Mouse (Mus musculus): ENCODE data around the gene Mtor. TPM values are rescaled to one million over a fixed set of nuclear protein-coding genes. Genes with fewer than 3 reads are reported as not detected.

The Mtor gene
- polyA plus RNA-seq, 1 experiment from 2014 or later = 13.0 TPM

GRCm38 (mm10) chr4:148515313-148515712 lies 66.9 kb downstream of the Mtor start:
- DNase-seq = no peak
- no peak overlapping the region for H3K4me3 ChIP-seq (ENCODE audit: low read depth, low read length)
- 86% methylated on average over 2 of the region's 2 CpGs for WGBS (ENCODE audit: insufficient replicate concordance)
- H3K9me3 ChIP-seq (ENCODE audit: low read length) = no peaks in the 10 kb centered on the region
- H3K9ac ChIP-seq (replicated peaks) = no peak overlapping the region
- TF ChIP-seq CTCF (IDR thresholded peaks at IDR 0.05; ENCODE audit: low read depth) (peak; percentile 32), EP300 (IDR thresholded peaks at IDR 0.05; ENCODE audit: low read depth) (no peak)
- no peak overlapping the region for H3K27ac ChIP-seq (ENCODE audit: low read depth)
- H3K27me3 ChIP-seq (ENCODE audit: insufficient read depth, low read length) = no peaks in the 10 kb centered on the region
- H3K4me2 ChIP-seq (ENCODE audit: low read depth, low read length) = no peak overlapping the region
- no peaks in the 10 kb centered on the region for H3K4me1 ChIP-seq (ENCODE audit: insufficient read depth)
- ATAC-seq = no peak
- H3K36me3 ChIP-seq (replicated peaks; ENCODE audit: insufficient read depth, low read length) = peaks cover 45% of the 10 kb centered on the region

GRCm38 (mm10) chr4:148517809-148518208 lies 69.4 kb downstream of the Mtor start:
- no peaks in the 10 kb centered on the region for H3K27me3 ChIP-seq (ENCODE audit: insufficient read depth, low read length)
- DNase-seq (no peak), ATAC-seq (no peak)
- no peak overlapping the region for H3K27ac ChIP-seq (ENCODE audit: low read depth)
- H3K36me3 ChIP-seq (replicated peaks; ENCODE audit: insufficient read depth, low read length) = peaks cover 47% of the 10 kb centered on the region
- TF ChIP-seq EP300 (IDR thresholded peaks at IDR 0.05; ENCODE audit: low read depth) (no peak), CTCF (IDR thresholded peaks at IDR 0.05; ENCODE audit: low read depth) (no peak)
- no peak overlapping the region for H3K4me3 ChIP-seq (ENCODE audit: low read depth, low read length)
- H3K4me1 ChIP-seq (ENCODE audit: insufficient read depth) = no peaks in the 10 kb centered on the region
- 64% methylated on average over 4 of the region's 4 CpGs for WGBS (ENCODE audit: insufficient replicate concordance)
- H3K4me2 ChIP-seq (ENCODE audit: low read depth, low read length) = no peak overlapping the region
- no peak overlapping the region for H3K9ac ChIP-seq (replicated peaks)
- H3K9me3 ChIP-seq (ENCODE audit: low read length) = no peaks in the 10 kb centered on the region

- H3K4me2 ChIP-seq (ENCODE audit: low read depth, low read length) = no peak overlapping the region
- no peak overlapping the region for H3K9ac ChIP-seq (replicated peaks)
- DNase-seq (no peak), ATAC-seq (no peak)
- TF ChIP-seq EP300 (IDR thresholded peaks at IDR 0.05; ENCODE audit: low read depth) (no peak), CTCF (IDR thresholded peaks at IDR 0.05; ENCODE audit: low read depth) (no peak)
- H3K27ac ChIP-seq (ENCODE audit: low read depth) = no peak overlapping the region
- H3K36me3 ChIP-seq (replicated peaks; ENCODE audit: insufficient read depth, low read length) = peaks cover 47% of the 10 kb centered on the region
- WGBS (ENCODE audit: insufficient replicate concordance) = 81% methylated on average over 5 of the region's 5 CpGs
- H3K27me3 ChIP-seq (ENCODE audit: insufficient read depth, low read length) = no peaks in the 10 kb centered on the region
- no peaks in the 10 kb centered on the region for H3K9me3 ChIP-seq (ENCODE audit: low read length)
- H3K4me3 ChIP-seq (ENCODE audit: low read depth, low read length) = no peak overlapping the region
- no peaks in the 10 kb centered on the region for H3K4me1 ChIP-seq (ENCODE audit: insufficient read depth)
Observed at GRCm38 (mm10) chr4:148518235-148518795, 69.9 kb downstream of the Mtor start.

DNA sequence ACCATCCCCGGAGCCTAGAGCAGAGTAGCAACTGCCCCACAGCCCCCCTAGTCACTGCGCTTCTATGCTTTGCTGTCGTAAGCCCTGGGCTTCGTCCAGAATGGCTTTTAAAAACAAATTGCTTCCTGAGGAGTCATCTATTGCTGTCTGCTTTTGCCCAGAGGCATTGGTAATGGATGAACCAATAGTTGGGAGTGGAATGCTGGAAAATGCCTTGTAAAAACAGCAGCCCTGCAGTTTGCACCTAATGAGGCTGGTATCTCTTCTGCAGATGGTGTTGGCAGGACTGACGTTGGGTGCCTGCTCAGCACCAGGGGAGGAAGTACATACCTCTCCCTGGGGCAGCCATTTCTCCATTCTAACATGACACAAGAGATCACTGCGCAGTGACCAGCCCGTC lies 75.1 kb downstream of the Mtor start:
- no peak overlapping the region for H3K4me2 ChIP-seq (ENCODE audit: low read depth, low read length)
- 74% methylated on average over 7 of the region's 7 CpGs for WGBS (ENCODE audit: insufficient replicate concordance)
- H3K4me1 ChIP-seq (ENCODE audit: insufficient read depth) = no peaks in the 10 kb centered on the region
- H3K9me3 ChIP-seq (ENCODE audit: low read length) = no peaks in the 10 kb centered on the region
- no peak for DNase-seq
- H3K27me3 ChIP-seq (ENCODE audit: insufficient read depth, low read length) = no peaks in the 10 kb centered on the region
- TF ChIP-seq EP300 (IDR thresholded peaks at IDR 0.05; ENCODE audit: low read depth) (no peak), CTCF (IDR thresholded peaks at IDR 0.05; ENCODE audit: low read depth) (no peak)
- no peak overlapping the region for H3K27ac ChIP-seq (ENCODE audit: low read depth)
- H3K9ac ChIP-seq (replicated peaks) = no peak overlapping the region
- no peak for ATAC-seq
- H3K4me3 ChIP-seq (ENCODE audit: low read depth, low read length) = no peak overlapping the region
- H3K36me3 ChIP-seq (replicated peaks; ENCODE audit: insufficient read depth, low read length) = peaks cover 59% of the 10 kb centered on the region

DNA sequence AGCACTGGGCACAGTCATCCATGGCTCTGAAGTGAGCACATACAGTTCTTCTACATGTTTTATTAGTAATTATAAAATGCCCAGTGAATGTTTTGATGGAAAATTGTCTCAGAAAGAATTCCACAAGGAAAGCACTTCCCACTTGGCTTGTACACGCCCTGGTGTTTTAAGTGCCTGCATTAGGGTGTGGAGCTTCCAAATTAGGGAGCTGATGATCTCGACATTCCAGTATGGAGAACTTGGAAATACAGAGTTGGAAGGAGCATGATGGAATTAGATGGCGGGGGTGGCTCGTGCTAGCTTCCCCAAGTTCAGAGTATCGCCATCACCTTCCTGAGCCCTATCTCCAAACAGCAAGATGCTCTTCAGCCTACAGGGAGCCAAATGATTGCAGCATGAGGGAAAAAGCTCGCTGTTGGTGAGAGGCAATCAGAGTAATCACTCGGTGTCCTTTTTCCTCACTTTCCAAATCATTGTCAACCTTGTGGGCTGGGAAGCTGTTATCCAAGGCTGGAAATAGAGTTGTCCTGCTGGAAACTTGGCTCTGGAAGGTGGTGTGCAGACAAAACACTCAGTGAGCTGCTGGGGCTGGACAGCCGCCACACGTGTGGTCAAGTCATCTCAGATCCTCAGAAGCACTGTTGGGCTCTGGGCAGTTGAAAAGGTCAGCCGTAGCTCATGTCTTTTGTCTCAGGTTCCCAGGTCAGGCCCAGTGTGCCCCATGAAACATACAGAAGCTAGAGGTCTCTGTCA lies 78.9 kb downstream of the Mtor start:
- Histone ChIP-seq H3K36me3 (replicated peaks; ENCODE audit: insufficient read depth, low read length) (peaks cover 62% of the 10 kb centered on the region), H3K9ac (replicated peaks) (no peak overlapping the region), H3K9me3 (ENCODE audit: low read length) (no peaks in the 10 kb centered on the region), H3K4me1 (ENCODE audit: insufficient read depth) (no peaks in the 10 kb centered on the region), H3K4me3 (ENCODE audit: low read depth, low read length) (no peak overlapping the region), H3K27ac (ENCODE audit: low read depth) (no peak overlapping the region), H3K27me3 (ENCODE audit: insufficient read depth, low read length) (no peaks in the 10 kb centered on the region), H3K4me2 (ENCODE audit: low read depth, low read length) (no peak overlapping the region)
- TF ChIP-seq CTCF (IDR thresholded peaks at IDR 0.05; ENCODE audit: low read depth) (no peak), EP300 (IDR thresholded peaks at IDR 0.05; ENCODE audit: low read depth) (no peak)
- DNase-seq (no peak), ATAC-seq (no peak)
- 83% methylated on average over 10 of the region's 10 CpGs for WGBS (ENCODE audit: insufficient replicate concordance)

GRCm38 (mm10) chr4:148530351-148530750 lies 81.9 kb downstream of the Mtor start:
- DNase-seq (no peak), ATAC-seq (no peak)
- Histone ChIP-seq H3K9ac (replicated peaks) (no peak overlapping the region), H3K27me3 (ENCODE audit: insufficient read depth, low read length) (no peaks in the 10 kb centered on the region), H3K27ac (ENCODE audit: low read depth) (no peak overlapping the region), H3K9me3 (ENCODE audit: low read length) (no peaks in the 10 kb centered on the region), H3K36me3 (replicated peaks; ENCODE audit: insufficient read depth, low read length) (peaks cover 66% of the 10 kb centered on the region), H3K4me2 (ENCODE audit: low read depth, low read length) (no peak overlapping the region), H3K4me1 (ENCODE audit: insufficient read depth) (no peaks in the 10 kb centered on the region), H3K4me3 (ENCODE audit: low read depth, low read length) (no peak overlapping the region)
- WGBS (ENCODE audit: insufficient replicate concordance) = 91% methylated on average over 5 of the region's 5 CpGs
- TF ChIP-seq CTCF (IDR thresholded peaks at IDR 0.05; ENCODE audit: low read depth) (no peak), EP300 (IDR thresholded peaks at IDR 0.05; ENCODE audit: low read depth) (no peak)
